Mouse (Mus musculus): ENCODE measurements around the gene Vmn1r26. TPM values are rescaled to one million over a fixed set of nuclear protein-coding genes. Genes with fewer than 3 reads are reported as not detected.
"Not testable (repeated sequence)": the region's sequence is repeated elsewhere in the genome, so short reads cannot be mapped to it uniquely, and the experiment has no call there.

Vmn1r26 gene
- not detected in 2 replicates for polyA plus RNA-seq (2015; fragmentation: Nextera tagmentation; extraction: Ambion mirVana)

- ATAC-seq (ENCODE audit: insufficient number of reproducible peaks, low FRiP score, low TSS enrichment, low read depth): no peak
- Histone ChIP-seq H3K9ac (no peak within 1 kb of the TSS), H3K36me3 (no peaks in the 10 kb centered on the region), H3K4me3 (replicated peaks) (no peak within 1 kb of the TSS), H3K9me3 (replicated peaks) (no peaks in the 10 kb centered on the region), H3K4me2 (replicated peaks) (no peak within 1 kb of the TSS), H3K27ac (replicated peaks) (no peak within 1 kb of the TSS), H3K4me1 (no peaks in the 10 kb centered on the region), H3K27me3 (no peaks in the 10 kb centered on the region)
- WGBS: 95% methylated on average over 1 of the region's 1 CpGs
These were observed at the start of gene Vmn1r26 for GRCm38 (mm10) chr6:58015059-58015458. TSS of gene Vmn1r26 (minus strand) at chr6:58015159.

GRCm38 (mm10) chr6:58044025-58044424, 29.1 kb upstream of the Vmn1r26 start:
- Histone ChIP-seq H3K36me3 (no peaks in the 10 kb centered on the region), H3K27ac (replicated peaks) (no peak overlapping the region), H3K27me3 (no peaks in the 10 kb centered on the region), H3K4me3 (replicated peaks) (no peak overlapping the region), H3K4me2 (replicated peaks) (no peak overlapping the region), H3K9me3 (replicated peaks) (no peaks in the 10 kb centered on the region), H3K4me1 (no peaks in the 10 kb centered on the region), H3K9ac (no peak overlapping the region)
- ATAC-seq (ENCODE audit: insufficient number of reproducible peaks, low FRiP score, low TSS enrichment, low read depth): no peak

- 90% methylated on average over 21 of the region's 21 CpGs for WGBS
- H3K36me3 ChIP-seq; ATAC-seq (ENCODE audit: insufficient number of reproducible peaks, low FRiP score, low TSS enrichment, low read depth); H3K4me3 ChIP-seq (replicated peaks); H3K9me3 ChIP-seq (replicated peaks); H3K27me3 ChIP-seq; H3K9ac ChIP-seq; H3K4me1 ChIP-seq; H3K4me2 ChIP-seq (replicated peaks); H3K27ac ChIP-seq (replicated peaks): not testable (repeated sequence)
These were observed 2.5 kb upstream of the Vmn1r26 start for GRCm38 (mm10) chr6:58017478-58017877.

- H3K4me3 ChIP-seq (replicated peaks): no peak within 1 kb of the TSS
- H3K4me1 ChIP-seq: no peaks in the 10 kb centered on the region
- H3K27ac ChIP-seq (replicated peaks): no peak within 1 kb of the TSS
- no peaks in the 10 kb centered on the region for H3K27me3 ChIP-seq
- 55% methylated on average over 3 of the region's 3 CpGs for WGBS
- ATAC-seq (ENCODE audit: insufficient number of reproducible peaks, low FRiP score, low TSS enrichment, low read depth): no peak
- no peaks in the 10 kb centered on the region for H3K9me3 ChIP-seq (replicated peaks)
- H3K9ac ChIP-seq: no peak within 1 kb of the TSS
- no peak within 1 kb of the TSS for H3K4me2 ChIP-seq (replicated peaks)
- H3K36me3 ChIP-seq: no peaks in the 10 kb centered on the region
These were observed 34.2 kb downstream of the Vmn1r26 start, which contains the start of gene Vmn1r25 for GRCm38 (mm10) chr6:57980710-57981109. TSS of gene Vmn1r25 (minus strand) at chr6:57980810.

GRCm38 (mm10) chr6:57961403-57961802, 53.6 kb downstream of the Vmn1r26 start, which contains the start of gene Vmn1r24:
TSS of gene Vmn1r24 (minus strand) at chr6:57961503.
- H3K4me1 ChIP-seq; H3K27ac ChIP-seq (replicated peaks); ATAC-seq (ENCODE audit: insufficient number of reproducible peaks, low FRiP score, low TSS enrichment, low read depth); H3K36me3 ChIP-seq; H3K27me3 ChIP-seq; H3K9ac ChIP-seq; H3K4me2 ChIP-seq (replicated peaks); H3K4me3 ChIP-seq (replicated peaks); H3K9me3 ChIP-seq (replicated peaks): not testable (repeated sequence)
- WGBS: 71% methylated on average over 1 of the region's 1 CpGs

Other genes starting within 250 kb of the Vmn1r26 start
- gene Vopp1, start 190.0 kb downstream of the Vmn1r26 start, polyA plus RNA-seq (2015; fragmentation: Nextera tagmentation; extraction: Ambion mirVana): 39.7 and 42.4 TPM in 2 replicates
- not detected in 2 replicates for gene Vmn1r21, start 164.8 kb downstream of the Vmn1r26 start, polyA plus RNA-seq (2015; fragmentation: Nextera tagmentation; extraction: Ambion mirVana)
- not detected in 2 replicates for gene Vmn1r22, start 107.1 kb downstream of the Vmn1r26 start, polyA plus RNA-seq (2015; fragmentation: Nextera tagmentation; extraction: Ambion mirVana)
- not detected in 2 replicates for gene Vmn1r23, start 88.3 kb downstream of the Vmn1r26 start, polyA plus RNA-seq (2015; fragmentation: Nextera tagmentation; extraction: Ambion mirVana)
- not detected in 2 replicates for gene Vmn1r24, start 53.7 kb downstream of the Vmn1r26 start, polyA plus RNA-seq (2015; fragmentation: Nextera tagmentation; extraction: Ambion mirVana)
- gene Vmn1r25, start 34.3 kb downstream of the Vmn1r26 start, polyA plus RNA-seq (2015; fragmentation: Nextera tagmentation; extraction: Ambion mirVana): not detected in 2 replicates
- gene Vmn1r27, start 203.7 kb upstream of the Vmn1r26 start, polyA plus RNA-seq (2015; fragmentation: Nextera tagmentation; extraction: Ambion mirVana): 0.12 TPM in 1 of 2 replicates, not detected in the other
- not detected in 2 replicates for gene Vmn1r28, start 246.9 kb upstream of the Vmn1r26 start, polyA plus RNA-seq (2015; fragmentation: Nextera tagmentation; extraction: Ambion mirVana)

All from embryonic facial prominence, embryonic 15.5 days (tissue).